Mouse (Mus musculus) naive thymus-derived CD4-positive, alpha-beta T cell, adult 2 months (primary cell): ENCODE data around the gene Bmp2k.
"Not testable (repeated sequence)": the region's sequence is repeated elsewhere in the genome, so short reads cannot be mapped to it uniquely, and the experiment has no call there.

Experiments
- DNase-seq: peaks from one replicate; pipeline ENCODE4 v3.0.0-alpha.2; 2011; ENCODE audit warnings: low read depth

The Bmp2k gene

DNA sequence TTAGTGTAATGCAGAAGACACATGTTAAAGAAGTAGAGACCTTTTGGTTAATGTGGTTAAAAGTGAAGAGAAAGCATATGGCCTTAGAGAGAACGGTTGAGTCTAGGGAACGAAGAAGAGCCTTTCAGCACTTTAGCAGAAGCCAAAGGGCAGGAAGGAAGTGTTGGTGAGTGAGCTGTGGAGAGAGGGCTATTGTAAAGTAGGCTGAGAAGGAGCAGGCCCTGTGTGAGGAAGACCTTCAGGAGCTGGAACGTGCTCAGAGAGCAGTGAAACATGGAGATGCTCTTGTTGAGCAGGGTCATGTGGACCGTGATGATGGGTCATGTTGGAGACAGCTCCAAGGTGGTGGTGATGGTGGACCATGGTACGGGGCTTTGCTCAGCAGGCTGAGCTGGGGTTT lies 4.8 kb downstream of the Bmp2k start:
- peak; percentile 37 for DNase-seq

DNA sequence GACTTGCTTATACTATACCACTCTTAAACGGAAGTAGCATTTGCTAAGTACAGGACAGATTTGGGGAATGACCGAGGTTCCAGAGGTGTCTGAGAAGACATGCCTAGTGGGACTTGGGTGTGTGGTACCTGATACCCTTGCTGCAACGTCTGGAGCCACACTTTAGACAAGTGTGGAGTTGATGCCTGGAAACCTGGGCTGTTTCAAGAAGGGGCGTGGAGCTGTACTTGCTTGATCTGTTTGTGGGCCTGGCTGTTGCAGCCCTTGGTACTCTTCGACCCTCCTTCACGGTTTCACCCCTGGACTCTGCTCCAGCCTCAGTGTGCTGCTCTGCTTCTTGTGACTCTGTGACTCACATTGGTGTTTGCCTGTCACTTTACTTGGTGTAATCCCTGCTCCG lies 5.4 kb downstream of the Bmp2k start:
- DNase-seq = no peak

DNA sequence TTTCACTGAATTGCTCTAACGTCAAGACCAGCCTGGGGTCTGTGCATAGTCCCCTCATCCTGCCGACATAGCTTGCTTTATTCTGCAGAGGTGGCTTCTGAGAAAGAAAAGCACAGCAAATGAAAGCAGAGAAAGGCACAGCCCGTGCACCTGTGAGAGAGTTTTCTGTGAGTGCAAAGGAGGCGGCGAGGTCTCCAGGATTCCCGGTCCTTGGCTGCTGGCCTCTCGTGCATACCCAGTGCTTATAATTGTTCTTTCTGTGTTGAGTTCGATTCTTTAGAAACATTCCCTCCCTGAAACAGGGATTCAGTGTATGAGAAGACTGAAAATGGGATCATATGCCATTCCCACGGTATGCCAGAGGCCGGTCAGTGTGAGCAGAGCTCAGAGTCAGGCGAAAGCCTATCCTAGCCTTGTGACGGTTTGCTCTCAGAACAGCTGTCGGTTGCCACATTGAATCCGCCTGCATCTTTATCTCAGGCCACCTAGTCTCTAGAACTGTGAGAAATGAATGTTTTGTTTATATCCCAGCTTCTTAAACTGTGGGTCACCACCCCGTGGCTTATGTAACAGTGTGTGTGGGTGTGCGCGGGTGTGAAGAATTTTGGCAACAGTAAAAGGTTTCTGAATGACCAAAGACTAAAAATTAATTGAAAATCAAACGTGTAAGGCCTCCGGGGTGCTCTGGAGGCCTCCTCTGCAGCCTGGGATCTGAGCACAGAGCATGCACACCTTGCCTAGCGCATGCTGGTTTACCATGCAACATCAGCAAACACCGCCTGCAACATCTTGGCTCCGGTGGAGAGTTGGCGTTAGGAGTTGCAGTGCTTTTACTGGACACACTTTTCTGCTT lies 6.9 kb downstream of the Bmp2k start:
- DNase-seq = no peak

DNA sequence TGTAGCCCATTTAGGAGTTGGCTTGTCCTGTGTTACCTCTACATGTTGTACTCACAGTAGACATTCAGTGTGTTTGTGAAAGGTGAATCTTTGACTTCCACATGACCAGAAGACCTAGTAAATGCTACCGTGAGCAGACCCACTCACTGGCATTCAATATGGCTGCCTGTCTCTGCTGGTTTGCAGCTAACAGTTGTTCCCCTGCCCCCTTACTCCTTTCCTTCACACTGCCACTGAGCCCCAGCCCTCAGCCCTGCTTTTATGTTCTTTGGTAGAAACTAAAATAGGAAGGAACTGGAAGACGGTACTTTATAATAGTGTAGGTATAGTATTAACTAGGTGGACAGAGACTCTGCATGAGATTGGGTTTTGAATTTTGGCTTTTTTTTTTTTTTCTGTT lies 8.4 kb downstream of the Bmp2k start:
- no peak for DNase-seq

DNA sequence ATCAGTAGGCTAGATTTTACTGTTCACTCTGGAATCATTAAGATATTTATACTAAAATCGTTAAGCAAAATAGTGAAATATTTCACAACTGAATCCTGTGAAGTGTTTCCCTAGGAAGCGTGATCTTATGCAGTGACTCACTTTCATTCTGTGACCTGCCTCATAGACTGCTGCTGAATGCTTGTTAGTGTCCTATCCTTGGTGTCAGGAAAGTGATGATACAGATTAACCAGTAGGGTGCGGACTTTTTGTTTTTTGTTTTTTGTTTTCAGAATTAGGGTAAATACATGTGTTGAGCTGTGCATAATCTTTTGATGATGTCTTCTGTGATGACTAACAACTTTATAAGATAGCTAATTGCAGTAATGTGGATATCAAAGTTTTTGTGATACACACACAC lies 9.4 kb downstream of the Bmp2k start:
- no peak for DNase-seq

DNA sequence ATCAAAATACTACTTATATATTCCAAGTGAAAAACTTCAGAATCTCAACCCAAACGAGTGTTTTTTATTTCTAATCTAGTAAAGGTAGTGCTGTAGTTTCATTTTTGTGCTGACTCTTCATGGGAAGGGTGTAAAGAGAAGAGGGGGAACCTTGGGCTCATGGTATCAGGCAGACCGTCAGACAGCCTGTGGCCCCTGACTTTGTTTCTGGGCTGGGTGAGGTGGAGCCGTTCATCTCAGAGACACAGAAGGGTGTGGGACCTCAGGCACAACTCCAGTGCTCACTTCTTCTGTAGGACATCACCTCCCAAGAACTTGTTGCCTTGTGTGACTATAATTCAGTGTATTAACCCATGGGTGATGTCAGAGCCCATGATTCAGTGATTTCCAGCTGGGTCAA lies 10.0 kb downstream of the Bmp2k start:
- DNase-seq = no peak

DNA sequence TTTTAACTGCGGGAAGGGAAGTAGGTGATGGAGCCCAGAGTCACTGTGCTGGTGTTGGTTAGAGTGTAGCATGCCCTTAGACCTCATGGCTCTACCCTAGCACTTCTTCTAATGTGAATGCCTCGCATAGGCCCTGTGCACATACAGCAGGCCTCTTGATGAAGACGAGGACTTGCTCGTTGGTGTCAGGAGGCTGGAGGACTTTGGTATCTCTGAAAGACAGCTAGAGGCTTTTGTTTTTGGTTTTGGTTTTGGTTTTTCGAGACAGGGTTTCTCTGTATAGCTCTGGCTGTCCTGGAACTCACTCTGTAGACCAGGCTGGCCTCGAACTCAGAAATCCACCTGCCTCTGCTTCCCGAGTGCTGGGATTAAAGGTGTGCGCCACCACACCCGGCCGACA lies 11.7 kb downstream of the Bmp2k start:
- peak; percentile 23 for DNase-seq

DNA sequence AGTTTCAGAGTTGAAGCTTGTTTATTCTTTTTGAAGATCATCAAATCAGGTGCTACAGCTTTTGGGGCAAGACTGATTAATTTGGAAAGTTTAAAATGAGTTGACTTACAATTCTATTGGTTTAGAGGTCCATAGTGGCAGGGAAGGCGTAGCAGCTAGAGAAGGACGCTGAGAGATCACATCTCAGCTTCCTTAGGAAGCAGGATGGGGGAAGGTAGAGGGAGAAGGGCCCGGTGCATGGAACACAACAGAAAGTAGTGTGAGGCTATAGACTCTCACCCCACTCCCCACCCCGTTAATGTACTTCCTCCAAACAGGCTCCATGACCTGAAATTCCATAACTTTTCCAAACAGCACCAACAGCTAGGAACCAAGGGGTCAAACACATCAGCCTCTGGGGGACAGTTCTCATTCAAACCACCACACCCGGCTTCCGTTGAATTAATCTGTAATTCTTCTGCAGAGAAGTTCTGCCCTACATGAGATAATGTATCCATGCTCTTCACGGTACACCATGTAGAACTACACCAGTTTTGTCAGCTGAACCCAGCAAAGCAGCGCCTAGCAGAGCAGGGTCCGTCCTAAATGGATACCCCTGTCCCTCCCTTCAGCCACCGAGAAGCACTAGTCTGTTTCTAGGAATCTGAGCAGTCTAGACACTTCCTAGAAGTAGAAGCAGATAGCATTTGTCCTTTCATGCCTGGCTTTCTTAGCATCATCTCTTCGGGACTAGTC lies 12.3 kb downstream of the Bmp2k start:
- no peak for DNase-seq

DNA sequence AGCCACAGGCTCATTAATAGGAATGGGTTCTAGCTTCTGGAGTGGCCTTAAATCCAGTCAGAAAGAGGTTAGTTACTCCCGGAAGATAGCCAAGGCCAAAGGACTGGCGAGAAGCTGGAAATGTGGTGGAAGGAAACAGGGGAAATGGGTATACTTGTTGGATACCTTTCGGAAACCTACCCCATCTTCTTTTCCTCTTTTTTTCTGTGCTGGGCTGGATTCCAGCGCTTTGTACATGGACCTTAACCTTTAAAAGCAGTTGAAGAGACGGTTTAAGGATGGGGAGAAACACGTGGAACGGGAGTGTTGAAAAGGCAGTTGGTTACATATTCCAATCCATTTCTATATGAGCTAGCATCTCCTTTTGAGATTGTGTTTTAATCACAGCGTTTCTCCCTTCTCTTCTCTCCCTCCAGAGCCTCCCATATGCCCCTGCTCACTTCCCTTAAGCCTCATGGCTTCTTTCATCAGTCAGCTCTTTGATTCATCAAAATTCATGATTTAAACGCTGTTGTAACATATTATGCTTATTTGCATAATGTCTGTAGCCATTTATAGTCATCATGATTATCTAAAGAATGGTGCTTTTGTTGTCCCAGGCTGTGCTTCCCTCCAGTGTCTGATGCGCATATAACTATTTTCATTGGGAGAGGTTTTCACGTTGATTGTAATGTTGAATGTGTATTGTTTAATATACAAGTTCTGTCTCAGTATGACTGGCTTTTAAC lies 18.5 kb downstream of the Bmp2k start:
- no peak for DNase-seq

DNA sequence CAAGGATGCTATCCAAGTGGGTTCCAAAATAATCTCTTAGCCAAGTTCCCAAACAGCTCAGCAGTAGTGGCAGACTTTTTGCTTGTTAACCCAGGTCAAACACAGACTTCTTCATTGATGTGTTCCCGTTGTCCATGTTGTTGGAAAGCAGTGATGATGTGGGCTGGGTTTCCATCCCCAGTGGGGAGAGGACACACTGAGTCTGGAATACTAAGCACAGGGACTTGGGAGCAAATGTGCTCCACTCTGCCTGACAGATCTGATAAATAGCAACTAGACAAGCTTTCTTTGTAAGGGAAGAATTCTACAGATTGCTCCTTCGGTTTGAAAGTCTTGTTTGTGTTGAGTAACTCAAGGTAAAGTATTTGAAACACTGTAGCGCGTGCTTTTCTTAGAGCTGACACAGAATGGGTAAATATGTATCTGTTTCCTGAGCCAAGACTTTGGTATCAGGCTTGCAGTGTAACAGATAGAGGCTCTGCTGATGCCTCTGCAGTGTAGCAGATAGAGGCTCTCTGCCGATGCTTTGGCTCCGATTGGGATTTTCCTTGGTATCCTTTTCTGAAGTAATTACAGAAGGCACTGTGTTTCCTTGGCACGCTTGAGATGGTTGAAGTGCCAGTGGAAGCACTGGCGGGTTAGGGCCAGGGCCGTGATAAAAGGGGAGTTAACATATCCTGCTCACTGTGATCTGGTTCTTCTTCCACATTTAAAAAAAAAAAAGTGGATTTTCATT lies 19.5 kb downstream of the Bmp2k start:
- DNase-seq = no peak

DNA sequence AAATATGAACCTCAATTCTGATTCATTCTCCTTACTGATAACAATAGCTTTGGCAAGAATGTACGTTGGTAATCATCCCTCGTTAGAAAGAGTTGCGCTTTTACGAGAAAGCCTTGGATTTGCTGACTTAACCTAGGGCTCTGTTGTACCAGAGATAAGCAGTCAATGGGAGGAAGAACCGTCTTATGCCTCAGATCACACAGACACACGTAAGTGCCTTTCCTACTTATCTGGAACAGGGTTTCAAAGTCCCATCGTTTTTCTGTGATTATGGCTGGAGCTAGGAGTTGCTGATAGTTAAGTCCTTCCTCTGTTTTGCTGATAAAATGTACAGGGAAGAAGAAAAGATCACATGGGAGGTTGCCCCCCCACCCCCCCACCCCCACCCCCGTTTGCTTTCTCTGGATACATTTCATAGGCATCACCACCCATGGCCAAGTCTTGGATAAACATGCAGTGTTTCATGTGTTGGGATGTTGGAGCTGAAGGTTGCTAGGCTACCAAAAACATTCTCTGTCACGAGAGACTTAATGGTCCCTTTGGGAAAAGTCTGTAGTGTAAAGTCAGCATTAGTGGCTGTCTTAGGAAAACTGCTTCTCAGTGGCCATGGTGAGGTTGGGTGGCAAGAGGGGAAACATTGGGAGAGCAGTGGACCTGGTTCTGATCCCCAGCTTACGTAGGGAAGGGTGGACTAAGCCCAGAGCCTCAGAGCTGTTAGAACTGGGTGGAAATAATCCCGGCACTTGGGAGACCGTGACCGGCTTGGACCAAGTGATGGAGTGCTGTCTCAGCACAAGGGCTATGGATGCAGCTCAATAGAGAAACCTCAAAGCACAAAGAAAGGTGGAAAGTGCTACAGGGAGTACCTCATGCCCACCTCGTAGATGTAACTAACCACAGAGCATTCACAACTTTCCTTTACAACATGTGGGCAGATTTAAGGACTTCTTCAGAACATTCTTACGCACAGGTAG lies 25.1 kb downstream of the Bmp2k start:
- DNase-seq = no peak

DNA sequence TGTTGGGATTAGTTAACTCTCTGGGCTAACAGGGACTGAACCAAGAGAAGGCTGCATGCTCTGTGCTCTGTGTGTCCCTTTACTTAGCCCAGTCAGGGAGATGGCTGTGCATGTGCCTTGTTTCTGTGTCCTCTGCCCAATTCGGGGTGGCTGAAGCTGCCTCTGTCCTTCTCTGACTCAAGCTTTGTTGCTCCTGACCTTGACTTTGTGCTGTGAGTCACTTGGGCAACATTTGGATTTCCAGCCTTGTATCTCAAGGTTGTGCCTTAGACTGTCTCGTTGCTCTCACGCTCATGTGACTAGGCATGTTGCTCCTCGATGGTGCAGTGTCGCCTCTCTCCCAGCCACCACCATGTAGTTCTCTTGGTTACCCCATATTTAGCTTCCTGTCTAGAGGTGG lies 27.3 kb downstream of the Bmp2k start:
- DNase-seq = no peak

DNA sequence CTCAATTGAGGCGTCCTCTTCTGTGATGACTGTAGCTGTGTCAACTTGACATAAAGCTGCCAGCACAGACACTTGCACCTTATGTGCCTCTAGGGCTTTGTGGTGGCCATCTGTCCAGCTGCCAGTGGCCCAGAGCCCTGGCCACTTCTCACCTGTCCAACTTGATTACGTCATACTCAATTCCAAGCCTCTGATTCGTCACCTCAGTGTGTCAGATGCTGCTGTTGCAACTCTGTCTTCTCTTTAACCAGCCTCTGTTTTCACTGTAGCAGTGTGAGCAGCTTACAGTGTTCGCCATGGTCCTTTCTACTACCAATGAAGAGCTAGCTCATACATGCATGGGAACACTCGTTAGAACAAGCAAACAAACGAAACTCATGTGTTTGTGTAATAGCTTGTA lies 28.2 kb downstream of the Bmp2k start:
- no peak for DNase-seq

DNA sequence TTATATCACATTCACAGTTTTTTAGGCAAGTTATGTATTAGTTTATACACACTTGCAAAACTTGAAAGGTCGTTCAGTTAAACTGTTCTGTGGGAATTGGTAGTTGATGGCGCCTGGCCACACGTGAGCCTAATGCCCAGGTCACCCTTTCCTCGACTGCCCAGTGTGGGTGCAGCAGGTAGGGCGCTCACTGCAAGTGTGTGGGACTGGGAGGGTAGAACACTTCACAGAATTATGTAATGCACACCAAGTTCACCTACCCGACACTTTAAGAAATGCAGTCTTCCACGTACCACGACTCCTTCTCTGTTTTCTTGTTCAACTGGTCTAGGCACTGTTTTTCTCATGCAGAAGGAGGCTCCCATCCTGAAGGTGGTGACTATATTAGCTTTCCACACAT lies 30.5 kb downstream of the Bmp2k start:
- DNase-seq = no peak

DNA sequence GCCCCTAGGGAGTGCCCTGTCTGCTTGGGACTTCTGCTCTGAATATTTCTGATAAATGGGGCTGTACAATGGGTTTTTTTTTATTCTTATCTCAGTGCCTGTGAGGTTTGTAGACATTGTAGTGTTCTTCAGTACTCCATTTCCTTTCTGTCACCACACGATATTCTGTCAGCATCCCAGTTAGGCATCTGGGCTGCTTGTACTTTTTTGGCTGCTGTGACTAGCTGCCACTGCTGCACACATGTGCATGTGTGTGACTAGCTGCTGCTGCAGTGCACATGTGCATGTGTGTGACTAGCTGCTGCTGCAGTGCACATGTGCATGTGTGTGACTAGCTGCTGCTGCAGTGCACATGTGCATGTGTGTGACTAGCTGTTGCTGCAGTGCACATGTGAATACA lies 31.4 kb downstream of the Bmp2k start:
- not testable (repeated sequence) for DNase-seq

DNA sequence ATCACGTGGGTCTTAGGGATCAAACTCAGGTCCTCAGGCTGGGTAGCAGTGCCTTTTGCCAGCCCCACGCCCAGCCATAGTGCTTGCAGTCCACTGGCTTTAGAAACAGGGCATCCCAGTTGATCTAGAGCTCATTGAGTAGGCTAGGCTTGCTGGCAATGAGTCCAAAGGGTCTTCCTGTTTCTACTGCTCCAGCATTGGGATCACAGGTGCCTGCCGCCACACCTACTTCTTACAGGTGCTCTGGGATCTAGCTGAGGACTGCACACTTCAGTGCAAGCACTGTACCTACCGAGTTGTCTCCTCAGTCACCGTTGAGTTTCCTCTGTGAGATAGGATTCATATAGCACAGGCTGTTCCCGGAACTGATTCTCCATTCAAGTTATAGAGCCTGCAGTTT lies 34.3 kb downstream of the Bmp2k start:
- no peak for DNase-seq

DNA sequence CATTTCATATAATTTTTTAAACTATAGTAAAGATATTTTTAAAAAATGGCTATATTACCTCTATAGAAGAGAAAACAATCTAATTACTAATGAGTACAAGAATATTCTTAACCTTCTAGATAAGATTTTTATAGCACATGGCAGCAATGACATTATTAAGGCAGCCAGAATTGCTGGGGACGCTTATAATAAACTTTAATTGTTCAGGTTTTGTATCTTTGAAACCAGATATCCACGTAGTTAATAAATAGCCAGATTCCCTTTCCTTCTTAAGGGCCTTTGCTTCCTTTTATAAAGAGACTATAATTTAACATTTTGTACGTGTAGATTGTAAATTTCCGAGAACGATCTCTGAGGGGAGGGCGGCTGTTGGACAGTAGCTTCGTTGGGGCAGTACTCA lies 47.8 kb downstream of the Bmp2k start:
- DNase-seq = no peak

DNA sequence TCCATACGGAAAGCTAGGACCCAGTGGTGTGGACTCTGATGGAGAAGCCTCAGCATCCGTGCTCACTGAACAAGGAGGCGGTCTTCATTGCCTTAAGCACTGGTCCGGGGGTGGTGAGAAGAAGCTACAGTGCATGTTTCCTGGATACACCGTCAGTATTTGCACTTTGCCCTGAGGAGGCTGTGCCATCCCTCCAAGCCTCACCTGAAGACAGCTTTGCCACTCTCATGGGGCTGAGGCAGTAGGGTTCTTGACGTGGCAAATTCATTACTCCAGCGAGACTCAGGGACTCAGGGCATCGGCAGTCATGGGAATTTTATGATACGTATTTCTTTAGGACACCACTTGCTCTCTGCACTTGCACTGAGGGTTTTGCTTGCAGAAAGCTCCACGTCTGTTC lies 49.2 kb downstream of the Bmp2k start:
- no peak for DNase-seq

DNA sequence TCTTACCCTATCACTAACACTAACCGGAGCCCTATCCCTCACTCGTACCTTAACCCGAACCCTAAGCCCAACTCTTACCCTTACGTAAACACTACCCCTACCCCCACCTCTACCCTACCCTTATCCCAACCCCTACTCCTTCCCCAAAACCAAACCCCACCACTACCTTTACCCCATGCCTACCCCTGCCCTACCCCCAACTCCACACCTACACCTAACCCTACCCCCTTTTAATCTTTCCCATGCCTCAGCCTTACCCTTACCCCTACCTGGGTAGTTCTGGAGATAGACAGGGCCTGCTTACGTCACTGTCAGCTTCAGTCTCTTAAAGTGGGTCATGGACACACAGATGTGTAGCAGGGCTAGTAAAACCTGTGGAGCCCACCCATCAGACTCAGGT lies 51.4 kb downstream of the Bmp2k start:
- DNase-seq = no peak

DNA sequence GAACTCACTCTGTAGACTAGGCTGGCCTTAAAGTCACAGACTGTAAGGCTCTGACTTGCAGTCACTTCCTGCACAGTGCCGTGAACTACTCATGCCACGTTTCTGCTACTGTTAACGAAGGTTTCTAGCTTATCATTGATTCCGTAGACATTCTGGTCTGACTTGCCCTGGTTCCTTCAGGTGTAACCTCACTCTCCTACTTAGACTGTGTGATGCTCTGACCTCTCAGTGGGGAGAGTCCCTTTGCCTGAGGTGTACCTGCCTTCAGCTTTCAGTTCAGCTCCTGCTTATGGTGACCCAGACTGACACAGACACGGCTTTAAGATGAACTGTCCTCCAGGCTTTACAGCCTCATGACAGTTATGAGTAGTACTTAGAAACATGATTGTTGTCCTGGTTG lies 56.7 kb downstream of the Bmp2k start:
- DNase-seq = no peak

DNA sequence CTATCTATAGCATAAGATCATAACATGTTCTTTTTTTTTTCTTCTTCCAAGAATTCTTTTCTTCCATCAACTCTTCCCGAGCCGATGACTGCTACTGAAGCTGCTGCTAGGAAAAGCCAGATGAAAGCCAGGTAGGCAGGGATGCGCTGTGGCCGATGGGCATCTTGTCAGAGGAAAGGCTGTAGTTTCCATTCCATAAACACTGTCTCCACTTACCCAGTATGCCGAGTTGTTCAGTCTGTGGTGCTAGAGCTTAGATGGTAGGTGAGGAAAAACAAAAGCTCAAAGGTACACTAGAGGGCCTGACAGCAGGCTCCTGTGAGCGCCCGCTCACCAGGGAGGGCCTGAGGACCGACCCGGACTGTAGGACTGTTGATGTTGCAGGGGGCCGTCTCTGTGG lies 57.3 kb downstream of the Bmp2k start:
- DNase-seq = no peak
